Mouse (Mus musculus): Measurements from ENCODE around the gene Ppm1d. TPM values are rescaled to one million over a fixed set of nuclear protein-coding genes. Genes with fewer than 3 reads are reported as not detected.

The Ppm1d gene
- polyA plus RNA-seq, 1 experiment = 13.3 TPM

Other genes with a start within 250 kb of the Ppm1d start
- 43.3 and 45.9 TPM in 2 replicates for gene Usp32, start 171.1 kb upstream of the Ppm1d start, polyA plus RNA-seq (2012; rRNA removed)
- not detected in 2 replicates for gene 1700125H20Rik, start 140.8 kb upstream of the Ppm1d start, polyA plus RNA-seq (2012; rRNA removed)
- 34.8 and 36.4 TPM in 2 replicates for gene Appbp2, start 76.1 kb upstream of the Ppm1d start, polyA plus RNA-seq (2012; rRNA removed)
- 47.9 and 56.4 TPM in 2 replicates for gene Bcas3, start 41.9 kb downstream of the Ppm1d start, polyA plus RNA-seq (2012; rRNA removed)